Mouse (Mus musculus) adrenal gland, postnatal 14 days (tissue): ENCODE results near the gene Gm20532. TPM values are rescaled to one million over a fixed set of nuclear protein-coding genes. Genes with fewer than 3 reads are reported as not detected.

Experiments
- DNase-seq: peaks from one replicate; pipeline ENCODE4 v3.0.0; 2021; ENCODE audit warnings: mixed read lengths
- total RNA-seq: library from RNA; stranded (reverse); gene quantifications from 2 replicates; pipeline ENCODE4 v1.2.3, GENCODE M21; 2021

Gene Gm20532
- total RNA-seq, 1 experiment from 2014 or later, result not detected

DNA sequence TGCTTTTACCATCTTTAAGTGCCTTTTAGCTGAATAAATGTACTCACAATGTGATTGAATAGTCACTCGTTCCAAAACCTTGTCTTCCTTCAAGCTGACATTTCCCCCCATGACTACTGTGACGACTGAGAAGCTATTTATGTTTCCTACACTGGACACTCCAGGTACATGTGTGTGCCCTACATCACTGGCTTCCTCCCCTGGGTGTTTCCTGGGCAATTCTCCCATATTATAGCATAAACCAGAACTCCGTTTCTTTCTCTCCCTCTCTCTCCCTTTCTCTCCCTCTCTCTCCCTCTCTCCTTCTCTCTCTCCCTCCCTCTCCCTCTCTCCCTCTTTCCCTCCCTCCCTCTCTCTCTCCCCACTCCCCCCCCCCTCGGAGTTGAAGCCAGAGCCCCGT, 12.6 kb upstream of the Gm20532 start:
- DNase-seq, result no peak

DNA sequence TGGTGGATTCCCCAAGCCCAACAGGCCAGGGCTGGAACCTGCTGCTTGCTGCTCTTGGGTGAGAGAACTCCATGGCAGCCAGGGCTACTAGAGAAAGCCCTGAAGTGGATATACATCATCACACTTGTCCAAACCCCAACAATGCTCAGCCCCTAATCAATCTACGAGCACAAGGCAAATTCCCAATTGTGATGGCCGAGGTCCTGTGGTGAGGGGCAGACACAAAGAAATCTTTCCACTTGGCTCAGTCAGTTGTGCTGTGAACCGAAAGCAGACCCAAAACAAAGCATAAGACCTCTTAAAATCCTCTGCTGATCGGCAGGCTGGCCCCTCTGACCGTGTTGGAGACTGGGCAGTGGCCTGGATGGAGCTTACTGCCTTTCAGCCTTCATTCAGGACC, 11.6 kb upstream of the Gm20532 start:
- DNase-seq, result no peak

DNA sequence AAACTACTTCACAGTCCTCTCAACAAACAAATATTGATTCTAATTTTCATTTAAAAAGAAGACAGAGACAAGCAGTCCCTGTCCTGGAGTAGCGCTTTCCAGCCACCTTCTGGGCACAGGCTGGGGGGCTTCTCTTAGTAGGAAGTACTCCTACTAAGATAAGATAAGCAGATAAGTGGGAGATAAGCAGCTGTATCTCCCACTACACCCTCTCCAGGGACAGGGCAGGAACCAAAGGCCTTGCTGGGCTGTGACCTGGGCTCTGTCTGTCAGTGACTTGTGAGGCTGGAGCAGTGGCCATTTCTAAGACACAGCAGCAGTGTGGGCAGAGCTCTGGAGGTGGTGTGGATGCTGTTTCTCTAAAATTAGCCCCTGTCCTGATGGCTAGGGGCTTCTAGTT, 11.1 kb upstream of the Gm20532 start:
- no peak for DNase-seq

DNA sequence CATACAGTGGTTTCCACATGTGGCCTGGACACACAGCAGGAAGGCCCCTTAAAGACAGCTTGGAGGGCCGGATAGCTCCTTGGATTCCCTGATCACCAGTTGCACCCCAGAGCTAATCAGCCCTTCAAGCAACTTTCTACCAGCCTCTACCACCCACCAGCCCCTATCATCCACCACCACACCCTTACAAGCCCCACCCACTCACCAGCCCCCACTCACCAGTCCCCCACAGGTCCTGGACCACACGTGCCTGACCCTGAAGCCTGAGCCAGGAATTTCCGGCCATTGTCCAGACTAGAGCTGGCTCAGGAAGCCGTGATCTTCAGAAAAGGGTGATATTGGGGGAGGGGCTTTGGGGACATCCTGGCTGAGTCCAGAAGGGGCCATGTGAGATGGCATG, 10.6 kb upstream of the Gm20532 start:
- DNase-seq, result peak; percentile 74

DNA sequence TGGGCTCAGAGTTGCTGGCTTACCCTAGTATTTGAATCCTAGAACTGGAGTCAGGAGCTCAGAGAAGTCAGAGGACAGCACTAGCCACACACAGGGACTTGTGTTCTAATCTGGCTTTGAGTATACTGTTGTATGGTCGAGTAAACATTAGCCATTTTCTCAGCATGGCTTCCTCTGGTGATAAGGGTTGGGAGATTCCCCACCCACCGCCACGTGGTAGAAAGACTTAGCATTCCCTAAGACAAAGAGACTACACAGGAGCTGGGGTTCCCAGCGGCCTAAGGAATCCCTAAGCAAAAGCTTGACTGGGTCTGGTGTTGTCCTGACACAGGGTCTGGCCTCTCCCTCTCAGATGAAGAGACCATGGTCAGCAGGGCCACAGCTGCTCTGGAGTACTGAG, 10.0 kb upstream of the Gm20532 start:
- no peak for DNase-seq

DNA sequence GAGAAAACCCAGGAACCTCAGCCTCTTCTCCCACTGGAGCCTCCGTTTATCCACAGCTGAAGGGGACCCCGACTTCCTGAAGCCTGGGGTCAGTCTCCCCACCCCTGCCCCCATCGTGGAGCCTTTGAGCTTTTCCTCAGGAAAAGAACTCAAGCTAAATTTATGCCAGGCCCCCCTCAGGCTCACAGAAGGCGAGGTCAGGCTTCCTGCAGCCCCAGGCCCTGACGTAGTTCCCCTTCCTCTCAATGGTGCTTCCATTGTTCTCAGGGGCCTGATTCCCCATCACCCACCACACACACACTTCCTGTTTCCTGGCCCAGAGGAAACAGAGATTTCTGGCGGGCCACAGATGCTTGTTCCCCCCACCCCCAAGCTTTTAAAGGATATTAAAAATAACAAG, 8.1 kb upstream of the Gm20532 start:
- DNase-seq, result peak; percentile 68

DNA sequence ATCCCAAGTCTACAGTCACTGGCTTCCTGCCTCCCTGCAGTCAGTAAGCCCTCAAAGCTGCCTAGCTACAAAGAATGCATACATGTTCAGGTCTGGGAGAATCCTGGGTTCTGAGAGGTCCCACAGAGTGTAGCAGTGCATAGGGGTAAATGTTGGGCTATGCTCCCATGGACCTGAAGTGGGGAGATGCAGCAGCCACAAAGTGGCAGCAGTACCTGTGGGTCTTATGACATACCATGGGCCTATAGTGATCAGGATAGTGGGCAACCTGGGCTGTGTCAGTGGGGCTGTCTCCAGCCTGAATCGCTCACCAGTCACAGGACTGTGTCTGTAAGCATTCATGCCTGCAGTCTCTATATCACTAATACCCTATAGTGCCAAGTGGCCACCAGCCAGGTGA, 6.7 kb upstream of the Gm20532 start, which contains the start of gene Egfl7:
Gene Egfl7, plus strand, starts transcription at position 301 of the 400 bp plus-strand sequence.
- no peak for DNase-seq

DNA sequence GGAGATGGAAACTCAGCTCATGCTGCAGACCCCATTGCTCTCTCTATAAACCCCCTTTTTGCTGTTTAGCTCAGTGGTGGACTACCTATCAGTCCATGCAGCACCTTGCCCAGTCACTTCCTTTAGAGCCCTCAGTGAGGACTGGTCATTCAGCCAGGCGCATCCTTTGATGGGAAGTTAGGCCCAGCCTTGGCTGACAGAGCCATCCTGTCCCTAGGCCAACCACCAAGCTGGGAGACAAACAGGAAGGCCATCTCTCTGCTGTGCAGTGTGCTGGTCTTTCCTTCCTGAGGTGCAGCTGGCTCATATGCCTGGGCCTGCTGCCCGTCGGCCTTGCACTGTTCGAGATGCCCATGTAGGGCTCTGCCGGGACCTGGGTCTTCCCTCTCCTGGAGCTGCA, 5.7 kb upstream of the Gm20532 start:
- no peak for DNase-seq

DNA sequence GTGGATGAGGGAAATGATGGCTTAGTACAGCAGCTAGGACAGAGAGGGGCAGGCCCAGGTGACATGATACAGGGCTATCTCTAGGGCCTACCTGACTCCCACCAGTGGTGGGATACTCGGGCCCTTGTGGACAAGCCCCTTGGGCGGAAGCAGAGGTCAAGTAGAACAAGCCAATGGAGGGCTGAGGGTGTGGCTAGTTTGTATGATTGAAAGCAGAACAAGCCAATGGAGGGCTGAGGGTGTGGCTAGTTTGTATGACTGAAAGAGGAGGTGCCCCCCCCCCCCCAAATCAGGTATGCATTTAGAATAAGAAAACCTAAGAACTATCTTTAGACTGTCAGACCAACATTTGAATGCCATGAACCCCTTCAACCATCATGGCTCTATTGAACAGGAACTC, 4.2 kb upstream of the Gm20532 start:
- peak; percentile 58 for DNase-seq

DNA sequence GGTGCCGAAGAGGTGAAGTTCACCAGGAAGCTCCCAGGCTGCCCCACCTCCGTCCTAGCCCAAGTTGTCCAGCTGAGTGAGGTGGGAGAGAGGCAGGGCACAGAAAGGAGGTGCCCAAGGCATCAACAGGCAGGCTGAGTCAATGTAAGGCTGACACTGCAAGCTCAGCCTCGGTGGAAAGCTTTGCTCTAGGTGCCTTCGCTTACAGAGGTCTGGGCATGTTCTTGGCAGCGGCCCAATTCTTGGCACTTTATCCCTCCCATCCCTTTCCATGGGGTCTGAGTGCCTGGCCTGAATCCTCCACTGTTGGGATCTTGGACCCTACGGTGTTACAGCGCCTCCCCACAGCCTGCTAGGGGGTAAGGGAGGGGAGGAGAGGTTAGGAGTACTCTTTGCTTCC, 3.7 kb upstream of the Gm20532 start:
- no peak for DNase-seq

DNA sequence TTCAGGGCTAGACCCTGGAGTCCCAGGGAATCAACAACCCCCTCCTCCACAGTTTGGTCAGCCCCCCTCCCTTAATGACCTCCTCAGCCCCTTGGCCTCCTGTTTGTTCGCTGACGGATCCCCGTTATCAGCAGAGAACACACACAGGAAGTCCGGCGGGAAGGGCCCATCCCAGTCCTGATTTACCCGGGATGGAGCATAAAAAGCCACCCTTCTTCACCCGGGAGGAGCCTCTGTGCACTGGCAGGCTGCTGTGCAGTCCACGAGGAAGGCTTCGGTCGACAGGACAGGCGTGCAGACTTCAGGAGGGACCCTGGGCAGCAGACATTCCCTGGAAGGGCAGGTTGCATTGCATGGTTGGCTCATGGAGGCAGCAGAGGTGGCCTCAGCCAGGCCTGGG, 2.8 kb upstream of the Gm20532 start:
- DNase-seq, result peak; percentile 73

DNA sequence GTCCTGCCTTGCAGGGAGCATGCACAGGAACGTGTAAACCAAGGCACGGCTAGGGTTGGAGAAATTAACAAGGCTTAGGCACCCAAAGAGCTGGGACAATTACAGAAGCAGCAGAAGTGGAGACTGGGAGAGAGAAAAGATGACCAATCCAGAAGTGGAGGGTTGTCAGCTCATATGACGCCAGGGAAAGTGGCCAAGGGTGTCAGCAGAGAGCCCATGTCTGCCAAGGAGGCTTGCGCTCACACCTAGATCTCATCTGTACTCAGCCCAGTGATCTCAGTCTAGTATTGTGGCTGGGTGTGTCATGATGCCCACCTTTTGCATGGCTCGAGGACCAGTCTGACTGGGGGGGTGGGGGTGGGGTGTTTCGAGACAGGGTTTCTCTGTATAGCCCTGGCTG, 726 bp upstream of the Gm20532 start:
- DNase-seq, result no peak

DNA sequence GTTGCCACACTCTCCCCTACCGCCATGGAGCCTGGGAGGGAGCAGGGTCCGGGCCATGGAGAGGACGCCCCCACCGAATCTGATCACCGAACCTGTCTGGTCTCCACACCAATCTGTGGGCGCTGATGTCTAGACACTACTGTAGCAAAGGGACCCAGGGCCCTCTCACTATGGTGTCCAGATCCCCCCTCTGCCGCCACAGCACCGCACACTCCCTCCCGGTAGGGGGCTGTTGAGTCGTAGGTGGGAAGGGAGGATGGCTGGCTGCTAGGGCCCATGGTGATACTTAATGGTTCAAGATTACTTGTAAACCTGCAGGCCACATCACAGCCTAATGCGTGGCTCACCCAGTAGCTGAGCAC, 586 bp downstream of the Gm20532 start:
- no peak for DNase-seq

DNA sequence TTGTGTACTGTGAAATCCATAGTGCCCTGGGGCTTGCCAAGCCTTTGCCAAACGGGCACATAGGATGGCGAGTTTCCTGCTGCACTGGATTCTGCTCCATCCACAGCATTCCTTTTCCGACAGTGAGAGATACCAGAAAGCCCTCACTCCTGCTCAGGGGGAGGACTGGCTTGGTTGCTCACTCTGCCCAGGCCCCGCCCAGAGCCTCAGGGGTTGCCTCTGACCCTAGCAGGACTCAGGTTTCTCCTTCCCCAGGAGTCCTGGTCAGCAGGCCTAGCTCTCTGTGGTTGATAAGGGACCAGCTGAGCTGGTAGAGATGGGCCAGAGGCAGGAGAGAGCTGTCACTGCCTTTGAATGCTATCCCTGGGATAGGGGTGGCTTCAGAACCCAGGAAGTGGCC, 2.1 kb downstream of the Gm20532 start:
- no peak for DNase-seq

DNA sequence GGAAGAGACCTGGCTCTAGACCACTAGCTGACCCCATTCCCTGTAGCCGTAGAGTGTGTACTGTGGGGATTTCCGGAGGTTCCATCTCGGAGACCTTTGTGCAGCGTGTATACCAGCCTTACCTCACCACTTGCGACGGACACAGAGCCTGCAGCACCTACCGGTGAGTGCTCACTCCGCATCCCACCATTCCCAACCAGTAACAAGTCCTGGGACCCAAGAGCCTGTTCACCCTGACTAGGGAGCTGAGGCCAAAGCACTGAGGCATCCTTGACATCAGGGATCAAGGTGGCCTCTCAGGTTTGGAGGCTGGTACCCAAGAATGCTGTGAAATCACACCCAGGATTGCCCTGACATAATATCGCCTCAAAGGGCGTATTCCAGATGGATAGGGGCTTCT, 2.8 kb downstream of the Gm20532 start:
- DNase-seq, result peak; percentile 6

DNA sequence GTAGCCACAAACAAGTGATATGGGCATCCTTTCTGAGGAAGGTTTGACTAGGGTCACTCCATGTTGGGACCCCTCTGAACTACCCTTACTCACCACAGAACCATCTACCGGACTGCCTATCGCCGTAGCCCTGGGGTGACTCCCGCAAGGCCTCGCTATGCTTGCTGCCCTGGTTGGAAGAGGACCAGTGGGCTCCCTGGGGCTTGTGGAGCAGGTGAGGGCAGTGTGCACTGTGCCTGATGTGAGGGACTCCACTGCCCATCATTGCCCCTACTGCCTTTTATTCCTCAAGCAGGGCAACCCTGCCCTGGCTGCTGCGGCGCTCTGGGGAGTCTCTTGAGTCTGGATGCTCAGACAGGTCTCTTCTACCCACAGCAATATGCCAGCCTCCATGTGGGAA, 3.8 kb downstream of the Gm20532 start:
- DNase-seq, result no peak

DNA sequence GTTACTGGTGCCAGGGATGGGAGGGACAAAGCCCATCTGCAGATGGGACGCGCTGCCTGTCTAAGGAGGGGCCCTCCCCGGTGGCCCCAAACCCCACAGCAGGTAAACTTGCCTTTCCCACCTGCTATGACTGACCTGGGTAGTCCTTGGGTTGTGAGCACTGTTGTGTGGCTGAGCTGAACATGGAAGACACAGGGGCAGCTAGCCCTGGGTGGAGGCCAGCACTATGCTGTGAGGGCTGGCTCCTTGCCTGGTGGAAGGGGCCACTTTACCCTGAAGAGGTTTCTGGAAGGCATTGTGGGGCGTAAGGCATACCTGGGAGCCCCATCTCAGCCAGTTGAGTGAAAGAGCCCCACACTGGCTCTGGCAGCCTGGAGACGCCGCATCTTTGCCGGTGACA, 4.5 kb downstream of the Gm20532 start:
- no peak for DNase-seq

DNA sequence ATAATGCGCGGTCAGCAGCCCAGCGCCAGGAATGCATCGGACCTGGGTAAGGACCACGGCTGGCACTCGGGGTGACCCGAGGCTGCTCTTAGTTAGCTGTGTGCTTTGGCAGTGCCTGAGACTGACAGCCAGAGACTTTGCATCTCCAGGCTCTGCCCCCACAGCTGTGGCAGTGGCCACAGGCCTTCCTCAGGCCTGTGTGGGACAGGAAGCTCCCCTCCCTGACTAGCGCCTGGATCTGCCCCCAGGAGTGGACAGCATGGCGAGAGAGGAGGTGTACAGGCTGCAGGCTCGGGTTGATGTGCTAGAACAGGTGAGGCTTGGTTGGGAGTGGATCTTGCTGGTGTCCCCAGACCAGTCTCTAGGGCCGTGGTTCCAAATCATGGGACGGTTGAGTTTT, 5.0 kb downstream of the Gm20532 start:
- peak; percentile 27 for DNase-seq

DNA sequence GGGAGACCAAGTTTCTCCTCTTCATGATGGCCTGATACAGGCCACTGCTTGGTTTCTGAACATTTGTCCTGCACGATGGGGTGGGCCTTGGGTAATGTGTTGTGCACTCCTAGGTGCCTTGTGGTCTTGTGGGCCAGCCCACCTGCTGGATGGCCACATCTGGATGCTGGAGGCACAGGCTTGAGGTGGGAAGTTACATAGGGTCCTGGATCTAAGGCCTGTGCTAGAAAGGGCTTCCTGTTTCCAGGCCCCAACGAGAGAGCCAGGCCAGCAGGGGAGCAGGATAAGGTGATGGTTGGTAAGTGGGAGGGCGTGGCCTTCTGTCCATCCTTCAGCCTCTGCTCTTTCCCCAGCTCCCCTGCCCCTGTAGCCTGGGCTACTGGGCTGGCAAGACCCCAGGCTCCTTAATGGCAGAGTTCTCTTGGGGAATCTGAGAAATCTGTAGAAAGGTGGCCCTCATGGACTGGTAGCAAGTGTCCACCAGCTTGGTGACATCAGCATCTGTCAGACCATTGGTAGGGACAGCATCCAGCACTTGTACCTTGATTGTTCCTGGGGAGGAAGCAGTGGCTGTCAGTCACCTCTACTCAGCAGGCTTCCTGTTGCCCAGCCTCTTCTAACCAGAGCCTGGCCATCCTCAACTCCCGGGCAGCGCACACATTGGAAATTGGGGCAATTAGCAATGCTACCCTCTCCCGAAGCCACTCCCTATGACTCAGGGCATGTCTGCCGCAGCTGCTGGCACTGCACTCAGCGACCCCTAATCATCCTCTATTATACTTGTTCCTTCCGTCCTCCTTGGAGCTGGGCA, 7.0 kb downstream of the Gm20532 start:
- DNase-seq, result peak; percentile 21

DNA sequence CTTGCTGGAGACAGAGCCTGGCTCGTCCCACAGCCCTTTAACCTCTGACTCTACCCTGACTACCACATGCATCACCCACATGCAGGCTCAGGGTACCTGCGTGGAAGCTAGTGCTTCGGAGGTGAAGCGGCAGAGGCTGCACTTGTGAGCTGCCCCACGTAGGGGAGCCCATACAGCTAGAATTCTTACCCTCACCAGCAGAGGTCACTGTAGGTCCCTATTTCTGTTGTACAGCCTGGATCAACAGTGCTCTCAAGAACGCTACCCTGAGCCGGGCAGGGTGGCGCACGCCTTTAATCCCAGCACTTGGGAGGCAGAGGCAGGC, 7.5 kb downstream of the Gm20532 start:
- peak; percentile 78 for DNase-seq

DNA sequence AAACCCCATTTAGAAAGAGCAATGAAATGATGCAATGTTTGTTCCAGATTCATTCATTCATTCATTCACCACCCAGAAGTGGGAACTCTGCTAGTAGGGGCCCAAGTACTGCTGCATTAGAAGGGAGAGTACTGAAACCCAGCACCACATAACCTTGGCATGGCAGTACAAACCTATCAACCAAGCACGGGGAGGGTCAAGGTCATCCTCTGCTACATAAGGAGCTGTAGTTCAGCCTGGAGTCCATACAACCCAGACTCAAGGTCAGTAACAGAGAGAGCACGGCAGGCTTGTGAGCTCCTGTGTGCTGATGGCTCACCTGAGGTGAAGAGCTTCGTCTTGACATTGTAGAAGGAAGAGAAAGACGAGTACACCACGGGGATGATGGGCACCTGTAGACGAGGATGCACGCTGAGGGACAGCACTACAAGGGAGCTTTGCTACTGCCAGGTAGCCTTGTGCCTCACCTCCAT, 8.1 kb downstream of the Gm20532 start:
- DNase-seq, result no peak

DNA sequence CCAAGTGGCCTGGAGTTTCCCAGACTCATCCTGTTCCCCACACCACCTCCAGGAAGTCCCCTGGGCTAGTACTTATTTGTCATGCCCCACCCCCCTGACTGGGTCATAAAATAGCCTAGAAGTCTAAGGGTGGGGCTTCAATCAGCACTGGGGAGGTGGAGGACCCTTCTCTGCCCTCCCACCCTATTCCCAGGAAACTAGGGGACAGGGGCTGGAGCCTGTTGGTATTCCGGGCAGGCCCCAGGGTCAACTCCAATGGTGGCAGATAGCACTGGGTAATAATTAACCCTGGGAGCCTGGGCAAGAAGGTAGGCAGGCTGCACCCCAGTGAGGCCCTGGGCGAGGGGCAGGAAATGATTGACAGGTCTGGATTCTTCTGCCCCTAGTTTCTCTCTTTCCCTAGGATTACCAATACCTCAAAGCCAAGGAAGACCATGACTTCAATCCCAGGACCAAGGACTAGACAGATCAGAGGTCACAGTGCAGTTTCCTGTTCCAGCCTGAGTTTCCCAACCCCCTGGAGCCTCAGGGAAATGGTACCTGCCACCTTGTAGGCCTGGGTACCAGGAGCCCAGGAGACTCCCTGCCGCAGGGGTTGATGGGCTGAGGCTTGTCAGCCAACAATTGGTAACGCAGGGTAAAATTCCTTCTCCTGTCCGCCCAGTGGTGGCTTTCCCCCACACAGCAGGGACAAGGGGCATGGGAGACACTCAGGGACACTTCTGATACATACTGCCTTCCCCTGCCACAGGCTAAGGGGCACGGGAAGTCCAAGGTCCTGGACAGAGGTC, 8.7 kb downstream of the Gm20532 start:
- peak; percentile 37 for DNase-seq

DNA sequence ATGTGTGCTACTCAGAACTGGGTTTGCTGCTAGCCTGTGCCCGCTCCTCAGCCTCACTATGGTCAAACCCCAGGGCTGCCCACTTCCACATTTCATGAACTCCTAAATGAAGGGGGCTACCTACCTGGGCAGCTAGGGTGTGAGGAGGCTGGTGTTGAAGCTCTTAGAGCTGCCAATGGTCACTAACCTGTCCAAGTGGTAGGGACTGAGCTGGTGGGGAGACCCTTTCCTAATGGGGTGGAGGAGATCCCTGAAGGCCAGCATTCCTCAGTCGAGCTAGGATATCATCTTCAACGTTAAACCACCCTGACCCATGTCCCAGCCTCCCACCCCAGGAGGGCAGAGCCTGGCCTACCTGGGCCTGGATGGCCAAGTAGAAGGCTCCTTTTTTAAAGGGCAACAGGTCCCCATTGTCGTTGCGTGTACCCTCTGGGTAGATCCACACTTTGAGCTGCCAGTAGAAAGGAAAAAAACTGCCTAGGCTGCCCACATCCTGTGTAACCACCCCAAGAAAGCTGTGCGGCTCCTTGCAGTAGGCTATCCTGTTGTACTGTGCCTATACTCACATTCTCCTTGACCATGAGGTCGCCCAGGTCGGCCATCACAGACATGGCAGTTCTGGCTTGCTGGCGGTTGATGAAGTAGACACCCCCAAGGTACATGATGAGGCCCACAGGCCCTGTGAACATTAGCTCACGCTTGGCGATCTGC, 9.4 kb downstream of the Gm20532 start:
- peak; percentile 7 for DNase-seq
